Mouse (Mus musculus): ENCODE measurements around the gene Mis12. TPM values are rescaled to one million over a fixed set of nuclear protein-coding genes. Genes with fewer than 3 reads are reported as not detected.

The Mis12 gene
- total and polyA plus RNA-seq, 3 experiments: 23.4 to 36.3 (median 35.6) TPM

DNA sequence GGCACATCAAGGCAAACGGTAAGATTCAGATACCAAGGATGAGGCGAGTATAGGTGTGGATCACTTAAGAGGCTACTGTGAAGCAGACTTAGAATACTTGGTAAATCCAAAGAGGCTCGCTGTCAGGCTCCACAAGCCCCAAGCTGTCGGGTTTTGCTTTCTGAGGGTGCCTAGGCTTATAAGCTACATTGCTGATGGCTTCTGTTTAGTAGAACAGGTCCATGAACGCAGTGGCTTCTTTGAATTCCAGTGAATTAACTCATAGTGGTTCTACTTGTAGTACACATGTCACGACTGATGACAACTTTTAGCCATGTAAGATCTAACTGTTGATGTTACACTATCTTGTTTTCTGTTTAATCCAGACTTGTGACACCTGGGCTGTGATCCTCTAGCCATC lies 42.1 kb upstream of the Mis12 start:
- peaks cover 36% of the 10 kb centered on the region for H3K79me2 ChIP-seq (replicated peaks; ENCODE audit: control insufficient read depth, extremely low read depth, insufficient read depth, poor library complexity, severe bottlenecking)
- peaks cover 79 to 91% of the 10 kb centered on the region in 2 experiments for H3K36me3 ChIP-seq (replicated peaks in 1 of 2; ENCODE audit: control insufficient read depth in 1 of 2, insufficient read depth in 1 of 2, low read length in 1 of 2)
- dilution Hi-C loops (cut with MboI; ENCODE audit: extremely low pct_ligation_motif_present, extremely low pct_unique_long_range_greater_than_20kb, low sequenced_read_pairs) (no loop called here), in situ Hi-C loops (cut with MboI; ENCODE audit: low pct_ligation_motif_present, low pct_unique_long_range_greater_than_20kb, low sequenced_read_pairs) (no loop called here)
- no peak overlapping the region for H3K27ac ChIP-seq (ENCODE audit: insufficient read depth, low read depth)
- H3K27me3 ChIP-seq (replicated peaks): no peaks in the 10 kb centered on the region
- H3K4me2 ChIP-seq (ENCODE audit: insufficient read depth, low read depth, poor library complexity, severe bottlenecking): no peak overlapping the region
- no peak for DNase-seq (ENCODE audit: extremely low read depth)
- H3K4me3 ChIP-seq (replicated peaks in 1 of 3; ENCODE audit: low read depth in 2 of 3, low read length in 2 of 3, poor library complexity in 1 of 3): no peak overlapping the region
- TF ChIP-seq TBP (conservative IDR thresholded peaks at IDR 0.05; ENCODE audit: low read depth, low read length) (no peak), MEF2A (IDR thresholded peaks at IDR 0.05; ENCODE audit: borderline replicate concordance, low read depth, low read length) (no peak), CHD1 (IDR thresholded peaks at IDR 0.05; ENCODE audit: low read depth, low read length) (no peak), IRF4 (IDR thresholded peaks at IDR 0.05; ENCODE audit: low read depth, low read length) (no peak), NRF1 (IDR thresholded peaks at IDR 0.05; ENCODE audit: low read depth, low read length) (no peak), BHLHE40 (IDR thresholded peaks at IDR 0.05; ENCODE audit: low read depth, low read length) (no peak), MAX (IDR thresholded peaks at IDR 0.05; ENCODE audit: low read length) (no peak), TCF12 (IDR thresholded peaks at IDR 0.05; ENCODE audit: low read depth, low read length) (no peak), ZC3H11A (IDR thresholded peaks at IDR 0.05; ENCODE audit: low read depth, low read length) (no peak), MYC (IDR thresholded peaks at IDR 0.05; ENCODE audit: low read depth, low read length) (no peak), ETS1 (conservative IDR thresholded peaks at IDR 0.05; ENCODE audit: low read depth, low read length) (no peak), ZKSCAN1 (IDR thresholded peaks at IDR 0.05; ENCODE audit: borderline replicate concordance, low read depth, low read length) (no peak), ZNF384 (IDR thresholded peaks at IDR 0.05; ENCODE audit: low read depth, low read length) (no peak), EP300 (IDR thresholded peaks at IDR 0.05; ENCODE audit: low read length) (no peak), NELFE (IDR thresholded peaks at IDR 0.05; ENCODE audit: low read depth, low read length) (no peak), KAT2A (IDR thresholded peaks at IDR 0.05; ENCODE audit: insufficient replicate concordance, low read length) (no peak), ZMIZ1 (IDR thresholded peaks at IDR 0.05; ENCODE audit: low read depth, low read length) (no peak), MAZ (IDR thresholded peaks at IDR 0.05; ENCODE audit: low read depth, low read length) (no peak), RAD21 (IDR thresholded peaks at IDR 0.05; ENCODE audit: low read depth, low read length) (no peak)
- no peak overlapping the region for H3K9ac ChIP-seq (ENCODE audit: insufficient read depth, low read depth)
- no peaks in the 10 kb centered on the region for H3K9me3 ChIP-seq (replicated peaks; ENCODE audit: low read length)
- H3K4me1 ChIP-seq (ENCODE audit: control insufficient read depth in 1 of 2, insufficient read depth in 2 of 2): peaks cover 14 to 36% of the 10 kb centered on the region in 2 experiments

DNA sequence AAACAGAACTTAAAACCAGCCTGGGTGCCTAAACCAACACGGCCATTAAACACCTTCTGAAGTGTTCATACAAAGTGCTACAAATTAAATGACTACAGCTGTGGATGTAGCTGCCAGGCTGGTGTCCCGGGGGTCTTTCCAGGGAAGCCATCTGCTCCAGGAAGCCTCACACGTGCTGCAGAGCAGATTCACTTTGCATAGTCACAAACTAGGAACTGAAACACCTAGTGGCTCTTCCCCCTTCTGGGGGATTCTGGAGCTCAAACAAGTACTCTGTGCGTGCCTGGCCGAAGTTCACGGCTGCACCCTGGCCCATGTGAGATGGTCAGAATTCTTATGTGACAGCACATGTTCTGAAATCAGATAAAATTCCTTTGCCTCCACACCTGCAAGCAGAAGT lies 39.2 kb upstream of the Mis12 start:
- Histone ChIP-seq H3K4me2 (ENCODE audit: insufficient read depth, low read depth, poor library complexity, severe bottlenecking) (peak overlapping the region; percentile 78), H3K4me1 (ENCODE audit: control insufficient read depth in 1 of 2, insufficient read depth in 2 of 2) (peaks cover 16 to 36% of the 10 kb centered on the region in 2 experiments), H3K27me3 (replicated peaks) (no peaks in the 10 kb centered on the region), H3K36me3 (replicated peaks in 1 of 2; ENCODE audit: control insufficient read depth in 1 of 2, insufficient read depth in 1 of 2, low read length in 1 of 2) (peaks cover 62 to 77% of the 10 kb centered on the region in 2 experiments), H3K27ac (ENCODE audit: insufficient read depth, low read depth) (peak overlapping the region; percentile 42), H3K79me2 (replicated peaks; ENCODE audit: control insufficient read depth, extremely low read depth, insufficient read depth, poor library complexity, severe bottlenecking) (peaks cover 41% of the 10 kb centered on the region), H3K4me3 (replicated peaks in 1 of 3; ENCODE audit: low read depth in 2 of 3, low read length in 2 of 3, poor library complexity in 1 of 3) (peak overlapping the region in 2 of 3 experiments; percentile 5 to 84), H3K9ac (ENCODE audit: insufficient read depth, low read depth) (peak overlapping the region; percentile 9; the same call in 1 of the 2 replicates), H3K9me3 (replicated peaks; ENCODE audit: low read length) (no peaks in the 10 kb centered on the region)
- TF ChIP-seq TCF12 (IDR thresholded peaks at IDR 0.05; ENCODE audit: low read depth, low read length): peak; percentile 51
- TF ChIP-seq IRF4 (IDR thresholded peaks at IDR 0.05; ENCODE audit: low read depth, low read length): peak; percentile 91
- peak; percentile 94 for TF ChIP-seq MYC (IDR thresholded peaks at IDR 0.05; ENCODE audit: low read depth, low read length)
- TF ChIP-seq EP300 (IDR thresholded peaks at IDR 0.05; ENCODE audit: low read length): peak; percentile 68
- peak; percentile 100 for TF ChIP-seq BHLHE40 (IDR thresholded peaks at IDR 0.05; ENCODE audit: low read depth, low read length)
- TF ChIP-seq POLR2AphosphoS2 (IDR thresholded peaks at IDR 0.05; ENCODE audit: low read depth, low read length): 0 out of 2 replicates have a peak, but pooled peaks have one; percentile 22
- 0 out of 2 replicates have a peak, but pooled peaks have one; percentile 23 for TF ChIP-seq KAT2A (IDR thresholded peaks at IDR 0.05; ENCODE audit: insufficient replicate concordance, low read length)
- TF ChIP-seq POLR2A (IDR thresholded peaks at IDR 0.05; ENCODE audit: low read depth, low read length): peak; percentile 33; the same call in 1 of the 2 replicates
- peak; percentile 44; the same call in 1 of the 2 replicates for TF ChIP-seq SIN3A (IDR thresholded peaks at IDR 0.05; ENCODE audit: low read length)
- TF ChIP-seq CTCF (conservative IDR thresholded peaks at IDR 0.05 in 1 of 2, IDR thresholded peaks at IDR 0.05 in 1 of 2; ENCODE audit: low read depth in 2 of 2, low read length in 2 of 2): no peak
- TF ChIP-seq JUND (conservative IDR thresholded peaks at IDR 0.05; ENCODE audit: low read depth, low read length): no peak
- TF ChIP-seq MAX (IDR thresholded peaks at IDR 0.05; ENCODE audit: low read length): peak; percentile 74
- peak; percentile 81 for TF ChIP-seq ETS1 (conservative IDR thresholded peaks at IDR 0.05; ENCODE audit: low read depth, low read length)
- no peak for TF ChIP-seq RAD21 (IDR thresholded peaks at IDR 0.05; ENCODE audit: low read depth, low read length)
- TF ChIP-seq MAZ (IDR thresholded peaks at IDR 0.05; ENCODE audit: low read depth, low read length): no peak
- peak; percentile 31; the same call in 1 of the 2 replicates for TF ChIP-seq ELF1 (IDR thresholded peaks at IDR 0.05; ENCODE audit: low read depth, low read length)
- dilution Hi-C loops (cut with MboI; ENCODE audit: extremely low pct_ligation_motif_present, extremely low pct_unique_long_range_greater_than_20kb, low sequenced_read_pairs): no loop called here
- in situ Hi-C loops (cut with MboI; ENCODE audit: low pct_ligation_motif_present, low pct_unique_long_range_greater_than_20kb, low sequenced_read_pairs): no loop called here
- peak; percentile 66 for DNase-seq (ENCODE audit: extremely low read depth)
